Mouse (Mus musculus) CD8-positive naive resting alpha-beta T cell, adult 2 months (primary cell): Measurements from ENCODE around the gene Mettl13.

Experiments
- DNase-seq, 2 experiments: peaks; one replicate each; pipeline ENCODE4 v3.0.0; 2022; ENCODE audit warnings: low read depth in 2 of 2, low spot score in 2 of 2

The Mettl13 gene

DNA sequence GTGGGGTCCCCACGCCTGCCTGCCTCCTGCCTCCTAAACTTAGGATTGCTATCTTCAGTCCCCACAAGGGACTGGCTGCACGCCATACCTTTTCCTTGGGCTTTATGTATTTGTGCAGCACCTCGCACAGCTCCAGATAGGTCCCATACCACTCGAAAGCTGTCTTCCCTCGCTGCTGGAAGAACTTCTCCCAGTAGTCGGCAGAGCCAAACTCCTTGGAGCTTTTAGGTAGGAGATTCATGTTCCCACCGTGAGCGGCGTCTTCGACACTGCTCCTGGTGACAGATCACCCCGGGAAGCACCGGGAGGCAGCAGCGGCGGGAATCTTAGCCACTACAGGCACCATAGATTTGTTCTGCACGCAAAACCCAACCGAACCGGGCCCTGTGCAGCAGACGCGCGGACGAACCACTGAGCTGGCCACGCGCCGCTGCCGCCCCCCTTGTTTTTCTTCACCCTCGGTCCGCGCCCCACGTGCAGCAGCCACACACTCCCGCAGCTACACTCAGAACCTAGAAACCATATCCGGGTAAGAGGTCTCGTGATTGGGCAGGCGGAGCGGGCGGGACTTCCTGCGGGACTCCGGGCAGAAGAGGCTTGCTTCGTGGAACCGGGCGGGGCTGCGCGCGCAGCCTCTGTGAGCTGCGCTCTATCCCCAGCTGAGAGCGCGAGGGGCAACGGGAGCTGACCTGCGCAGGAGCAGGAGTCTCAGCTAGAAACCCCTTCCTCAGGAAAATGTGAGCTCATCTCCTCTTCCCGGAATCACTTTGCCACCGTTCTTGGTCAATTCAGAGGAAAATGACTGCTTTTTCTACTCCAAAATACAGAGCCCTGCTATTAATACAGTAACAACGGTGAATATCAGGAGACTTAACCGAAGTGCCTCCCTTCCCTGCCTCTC is at the start of gene Mettl13:
Mettl13 (minus strand) TSS at position 536 of the 901 bp plus-strand sequence.
- peak; percentile 75 to 82 for DNase-seq

DNA sequence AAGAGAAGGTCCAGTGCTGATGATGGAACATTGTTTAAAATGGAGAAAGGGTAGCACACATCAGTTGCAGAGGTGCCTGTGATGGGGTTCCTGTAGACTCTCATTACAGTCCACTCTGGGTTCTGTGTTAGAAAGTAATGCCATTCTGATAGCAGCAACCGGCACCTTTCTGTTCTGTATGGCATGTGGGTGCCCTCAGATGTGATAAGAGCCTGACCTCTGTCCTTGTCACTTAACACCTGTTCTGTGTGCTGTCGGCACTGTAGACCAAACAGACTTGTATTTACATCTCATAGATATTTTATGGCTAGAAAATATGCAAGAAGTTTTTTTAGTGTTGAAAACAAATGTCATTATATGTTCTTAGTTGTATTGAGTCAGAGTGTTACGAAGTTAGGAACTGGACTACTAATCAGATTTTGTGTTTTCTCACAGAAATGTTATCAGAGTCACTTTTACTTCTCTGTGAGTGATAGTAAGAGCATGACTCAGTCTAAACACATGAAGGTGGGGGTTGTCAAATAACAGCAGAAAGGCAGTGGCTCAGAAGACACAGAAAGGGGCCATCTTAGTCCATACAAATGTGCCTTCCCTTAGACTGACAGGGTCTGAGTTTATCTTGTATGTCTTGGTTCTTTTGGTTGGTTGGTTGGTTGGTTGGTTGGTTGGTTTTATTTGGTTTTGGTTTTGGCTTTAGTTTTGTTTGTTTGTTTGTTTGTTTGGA is 49.2 kb upstream of the Mettl13 start:
- no peak for DNase-seq

- DNase-seq = no peak
These were observed 42.2 kb upstream of the Mettl13 start for GRCm38 (mm10) chr1:162590415-162590997.

- DNase-seq = no peak
These were observed 41.1 kb upstream of the Mettl13 start for GRCm38 (mm10) chr1:162589443-162589842.

GRCm38 (mm10) chr1:162588606-162589005 is 40.3 kb upstream of the Mettl13 start:
- no peak for DNase-seq

DNA sequence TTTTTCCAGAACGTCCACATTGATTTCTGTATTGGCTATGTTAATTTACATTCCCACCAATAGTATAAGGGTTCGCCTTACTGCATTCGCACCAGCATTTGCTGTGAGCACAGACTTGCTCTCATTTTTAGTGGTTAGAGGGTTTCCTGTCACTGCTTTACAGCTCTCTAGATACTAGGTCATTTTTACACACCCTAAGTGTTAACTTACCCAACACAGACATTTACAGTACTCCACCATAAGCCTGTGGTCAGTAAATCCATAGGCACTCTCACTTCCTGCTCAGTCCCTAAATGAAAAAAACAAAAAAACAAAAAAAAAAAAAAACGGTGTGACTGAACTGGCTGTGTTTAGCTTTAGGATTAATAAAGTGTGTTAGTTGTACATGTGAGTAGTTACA is 37.9 kb upstream of the Mettl13 start:
- DNase-seq = no peak

DNA sequence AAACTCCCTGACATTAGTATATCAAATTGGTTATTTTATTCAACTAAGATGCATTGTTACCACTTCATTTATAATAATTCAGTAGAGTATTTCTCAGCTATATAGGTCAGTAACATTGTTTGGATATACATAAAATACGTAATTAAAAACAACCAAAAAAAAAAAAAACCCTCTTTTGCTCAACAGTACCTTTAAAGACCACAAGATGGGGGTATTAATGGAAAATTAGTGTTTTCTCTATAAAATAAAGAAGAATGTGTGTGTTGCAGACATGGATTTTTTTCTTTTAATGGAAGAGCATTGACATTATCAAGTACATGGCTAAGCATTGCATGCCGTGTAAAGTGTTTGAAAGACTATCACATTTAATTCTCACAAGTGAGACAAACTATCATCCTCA is 34.5 kb upstream of the Mettl13 start:
- DNase-seq = no peak

- peak in 1 of 2 experiments; percentile 27 for DNase-seq
These were observed 26.7 kb upstream of the Mettl13 start for GRCm38 (mm10) chr1:162575098-162575497.

GRCm38 (mm10) chr1:162570931-162571601 is 22.7 kb upstream of the Mettl13 start:
- peak; percentile 61 to 69 for DNase-seq

- peak; percentile 94 to 95 for DNase-seq
These were observed 22.0 kb upstream of the Mettl13 start, which contains the start of gene Vamp4 for GRCm38 (mm10) chr1:162570260-162570748. TSS of gene Vamp4 (plus strand) at chr1:162570515.

GRCm38 (mm10) chr1:162567351-162567750 is 19.0 kb upstream of the Mettl13 start:
- no peak for DNase-seq

DNA sequence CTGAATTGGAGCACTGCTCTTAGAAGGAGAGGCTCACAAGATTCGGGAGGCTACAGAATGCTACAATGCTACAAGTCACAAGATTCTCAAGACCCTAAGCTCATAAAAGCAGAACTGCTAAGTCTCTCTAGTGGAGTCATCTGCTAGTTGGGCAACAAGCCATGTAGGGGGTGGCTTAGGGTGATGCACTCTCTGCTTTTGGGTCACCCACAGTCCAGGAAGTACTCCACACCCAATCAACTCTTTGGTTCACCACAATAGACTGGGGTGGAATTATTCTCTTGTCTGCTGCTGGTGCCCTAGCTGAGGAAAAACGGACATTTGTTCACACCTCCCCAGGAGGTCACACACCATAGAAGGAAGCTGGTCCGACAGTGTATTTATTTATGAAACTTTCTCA is 16.6 kb upstream of the Mettl13 start:
- no peak for DNase-seq

- no peak for DNase-seq
These were observed 14.9 kb upstream of the Mettl13 start for GRCm38 (mm10) chr1:162563236-162563635.

GRCm38 (mm10) chr1:162554193-162554592 is 5.8 kb upstream of the Mettl13 start:
- DNase-seq = no peak

- no peak for DNase-seq
These were observed 4.6 kb upstream of the Mettl13 start for GRCm38 (mm10) chr1:162552956-162553355.

DNA sequence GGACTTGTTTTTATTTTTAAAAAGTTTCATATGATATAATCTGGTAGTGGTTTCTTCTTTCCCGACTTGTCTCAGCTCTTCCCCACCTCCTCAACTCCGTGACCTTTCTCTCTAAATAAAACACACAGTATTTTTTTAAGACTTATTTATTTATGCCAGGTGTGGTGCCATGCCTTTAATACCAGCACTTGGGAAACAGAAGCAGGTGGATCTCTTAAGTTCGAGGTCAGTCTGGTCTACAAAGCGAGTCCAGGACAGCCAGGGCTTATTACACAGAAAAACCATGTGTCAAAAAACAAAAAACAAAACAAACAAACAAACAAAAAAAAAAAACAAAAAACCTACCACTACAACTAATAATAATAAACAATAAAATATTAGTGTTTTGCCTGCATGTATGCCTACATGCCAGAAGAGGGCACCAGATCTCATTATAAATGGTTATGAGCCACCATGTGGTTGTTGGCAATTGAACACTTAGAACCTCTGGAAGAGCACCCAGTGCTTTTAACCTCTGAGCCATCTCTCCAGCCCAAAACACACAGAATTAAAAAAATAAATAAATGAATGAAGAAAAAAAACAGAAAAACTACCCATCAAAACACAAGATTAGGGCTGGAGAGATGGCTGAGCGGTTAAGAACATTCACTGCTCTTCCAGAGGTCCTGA is 1.4 kb upstream of the Mettl13 start:
- DNase-seq = no peak

- DNase-seq = no peak
These were observed 714 bp upstream of the Mettl13 start for GRCm38 (mm10) chr1:162548917-162549613.

DNA sequence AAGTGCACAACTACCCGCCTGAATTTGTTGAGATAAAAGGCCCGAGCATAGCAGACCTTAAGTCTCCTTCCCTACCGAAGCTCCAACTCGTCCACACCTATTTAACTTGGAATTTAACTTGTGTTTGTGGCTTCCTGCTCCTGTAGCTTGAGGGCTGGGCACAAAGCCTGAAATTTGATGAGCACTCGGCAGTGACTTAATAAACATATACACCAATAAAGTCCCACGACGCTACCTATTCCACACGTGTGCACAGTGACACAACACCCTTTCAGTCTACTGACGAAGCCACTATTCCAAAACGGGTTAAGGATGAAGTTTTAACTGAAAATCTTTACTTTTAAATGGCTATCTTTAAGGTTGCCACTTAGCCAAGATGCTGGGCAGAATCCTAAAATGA is 744 bp downstream of the Mettl13 start:
- no peak for DNase-seq

DNA sequence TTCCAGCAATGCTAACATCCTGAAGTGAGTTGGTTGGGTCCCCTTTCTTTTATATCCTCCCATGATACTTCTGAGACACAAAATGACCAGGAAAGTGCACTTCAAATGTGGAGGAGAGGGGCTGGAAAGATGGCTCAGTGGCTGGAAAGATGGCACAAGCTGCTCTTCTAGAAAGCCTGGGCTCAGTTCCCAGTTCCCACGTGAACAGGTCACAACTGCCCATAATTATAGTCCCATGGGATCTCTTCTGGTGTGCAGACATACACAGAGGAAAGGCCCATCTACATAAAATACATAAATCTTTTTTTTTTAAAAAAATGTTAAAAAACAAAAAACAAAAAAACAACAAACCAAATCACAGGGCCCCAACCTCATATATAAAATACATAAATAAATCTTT is 5.1 kb downstream of the Mettl13 start:
- DNase-seq = no peak
